Mouse (Mus musculus): ENCODE measurements at regions not wholly inside any gene's neighbourhood (a gene's known extent, or its start where the extent isn't known, plus 50 kb on each side); places are given as distances from the start of the nearest gene placed in this dataset.

DNA sequence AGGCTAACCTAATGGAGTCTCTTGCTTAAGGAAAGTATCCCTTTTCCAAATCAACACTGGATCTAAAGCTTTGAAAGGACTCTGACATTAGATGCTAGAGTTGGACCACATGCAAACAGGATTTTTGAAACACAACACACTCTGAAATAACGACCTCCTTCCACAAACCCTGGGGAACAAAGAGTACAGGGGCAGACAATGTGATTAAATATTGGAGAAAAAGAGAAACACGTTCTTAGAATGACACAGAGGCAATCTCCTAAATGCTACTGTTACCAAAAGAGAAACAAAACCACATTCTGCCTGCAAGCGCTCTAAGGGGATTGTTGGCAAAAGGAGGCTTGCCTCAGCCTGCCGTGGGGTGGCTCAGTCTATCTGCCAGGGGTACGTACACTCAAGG is 1422.0 kb downstream of the Gsdmc2 start:
- no peak for DNase-seq (ENCODE audit: low spot score in 2 of 2)

DNA sequence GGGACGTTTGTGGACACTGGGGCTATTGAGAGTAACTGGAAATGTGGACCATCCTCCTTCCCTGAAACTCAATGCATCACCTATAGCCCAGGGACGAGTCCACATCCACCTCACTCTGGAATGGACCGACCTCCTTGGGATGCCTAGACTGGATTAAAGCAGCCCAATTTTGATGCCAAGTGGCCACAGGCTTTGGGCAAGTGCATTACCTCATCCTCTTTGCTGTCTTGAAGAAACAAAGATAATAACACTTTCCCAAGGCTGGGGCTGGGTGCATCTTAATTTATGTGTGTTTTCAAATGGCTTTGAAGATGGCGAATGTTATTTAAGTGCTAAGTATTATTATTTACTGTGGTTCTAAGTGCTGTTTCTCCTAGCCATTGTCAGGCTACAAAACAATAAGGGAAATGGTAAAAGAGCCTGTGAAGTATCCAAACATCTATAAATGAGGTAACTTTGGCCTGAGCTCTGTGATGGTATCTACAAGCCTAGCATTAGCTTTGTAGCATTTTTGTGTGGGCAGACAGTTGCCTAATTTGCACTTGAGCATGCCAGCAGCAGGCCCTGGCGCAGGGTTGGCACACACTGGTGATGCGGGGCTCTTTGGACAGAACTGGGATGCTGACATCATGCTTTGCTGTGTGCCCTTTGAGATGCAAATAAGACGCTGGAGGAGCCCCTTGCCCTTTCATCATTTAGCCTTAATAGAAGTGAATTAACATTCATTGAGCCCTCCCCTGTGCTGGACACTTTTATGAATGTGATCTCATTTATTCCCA is 1423.7 kb downstream of the Gsdmc2 start:
- DNase-seq (ENCODE audit: low spot score in 2 of 2), result no peak

DNA sequence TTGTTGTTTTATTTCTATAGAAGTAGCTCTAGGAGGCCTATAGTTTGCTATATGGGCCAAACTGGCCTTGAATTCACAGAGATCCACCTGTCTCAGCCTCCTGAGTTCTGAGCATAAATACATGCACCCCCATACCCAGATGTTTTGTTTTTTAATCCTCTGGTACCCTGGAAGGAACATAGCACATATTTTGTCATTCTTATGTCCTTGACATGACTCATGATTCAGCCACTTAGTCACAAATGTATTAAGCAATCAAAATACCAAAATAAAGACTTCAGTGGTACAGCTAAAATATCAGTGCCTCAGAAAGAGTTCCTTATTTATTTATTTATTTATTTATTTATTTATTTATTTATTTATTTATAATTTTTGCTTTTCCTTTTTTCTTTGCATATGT is 1428.3 kb downstream of the Gsdmc2 start:
- no peak for DNase-seq (ENCODE audit: low spot score in 2 of 2)

DNA sequence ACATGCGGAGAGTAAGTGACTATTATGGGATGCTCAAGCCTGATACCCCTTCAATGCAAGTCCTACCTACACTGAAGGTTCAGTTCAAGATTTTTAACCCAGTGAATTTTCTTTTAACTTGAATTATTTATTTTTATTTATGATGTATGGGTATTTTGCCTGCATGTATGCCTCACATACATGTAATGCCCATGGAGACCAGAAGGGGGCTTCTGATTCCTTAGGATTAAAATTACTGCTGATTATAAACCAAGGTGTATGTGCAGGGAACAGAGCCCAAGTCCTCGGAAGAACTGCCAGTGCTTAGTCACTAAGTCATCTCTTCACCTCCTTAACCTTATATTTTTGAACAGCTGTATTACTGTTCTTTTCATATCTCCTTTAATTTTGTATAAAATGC is 1431.3 kb downstream of the Gsdmc2 start:
- no peak for DNase-seq (ENCODE audit: low spot score in 2 of 2)

DNA sequence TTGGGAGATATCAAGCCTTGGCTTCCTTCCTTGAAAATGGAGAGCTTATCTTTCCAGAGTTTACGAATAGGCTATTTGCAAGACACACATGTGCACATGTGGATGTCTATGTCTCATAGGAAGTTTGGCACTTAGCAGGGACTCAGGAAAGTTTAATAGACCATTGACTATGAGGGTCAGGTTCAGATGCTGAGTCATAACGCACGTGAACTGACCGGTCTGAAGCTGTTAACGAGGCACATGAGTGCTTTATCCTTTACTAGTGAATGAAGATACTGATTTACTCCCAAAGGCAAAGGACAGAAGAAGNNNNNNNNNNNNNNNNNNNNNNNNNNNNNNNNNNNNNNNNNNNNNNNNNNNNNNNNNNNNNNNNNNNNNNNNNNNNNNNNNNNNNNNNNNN is 1442.8 kb downstream of the Gsdmc2 start:
- DNase-seq (ENCODE audit: low spot score in 2 of 2), result no peak

DNA sequence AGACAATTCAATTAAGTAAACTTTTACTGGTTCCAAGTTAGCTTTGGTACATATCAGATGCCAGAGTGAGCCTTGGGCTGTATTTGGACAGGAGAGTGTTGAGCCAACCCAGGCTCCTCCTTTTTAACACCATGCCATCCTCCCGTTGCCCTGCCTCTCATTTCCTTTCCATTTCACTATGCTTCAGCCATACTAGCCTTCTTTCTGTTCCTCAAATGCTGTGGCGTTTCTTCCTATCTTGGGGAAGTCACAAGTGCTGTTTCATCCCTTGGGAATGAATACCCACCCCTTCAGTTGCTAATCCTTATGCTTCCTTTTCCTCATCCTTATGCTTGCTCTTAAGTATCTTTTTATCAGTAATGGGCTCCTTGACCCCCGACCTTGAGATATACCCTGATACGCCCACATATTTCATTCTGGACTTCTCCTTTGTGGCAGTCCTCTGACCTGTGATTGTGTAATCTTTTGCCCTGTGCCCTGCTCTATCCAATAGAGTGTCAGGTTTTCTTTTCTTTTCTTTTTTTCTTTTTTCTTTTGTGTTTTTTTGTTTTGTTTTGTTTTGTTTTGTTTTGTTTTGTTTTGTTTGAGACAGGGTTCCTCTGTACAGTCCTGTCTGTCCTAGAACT is 1443.9 kb downstream of the Gsdmc2 start:
- no peak for DNase-seq (ENCODE audit: low spot score in 2 of 2)

DNA sequence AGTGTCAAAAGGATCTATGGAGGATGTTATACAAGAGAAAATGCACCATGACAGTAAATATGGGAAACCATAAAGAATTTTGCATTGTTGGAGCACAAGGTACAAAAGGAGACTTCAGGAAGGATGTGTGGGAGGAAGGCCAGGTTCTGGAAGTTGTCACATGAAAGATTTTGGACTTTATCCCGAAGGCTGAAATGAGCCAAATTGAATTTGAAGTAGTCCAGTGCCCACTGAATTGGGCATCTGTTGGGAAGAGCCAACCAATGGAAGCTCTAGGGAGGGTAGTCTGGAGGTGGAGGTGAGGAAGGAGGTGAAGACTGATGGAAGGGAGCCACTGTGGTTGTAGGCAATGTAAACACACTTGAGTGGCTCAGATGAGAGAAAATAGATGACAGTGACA is 1445.6 kb downstream of the Gsdmc2 start:
- DNase-seq (ENCODE audit: low spot score in 2 of 2), result no peak

DNA sequence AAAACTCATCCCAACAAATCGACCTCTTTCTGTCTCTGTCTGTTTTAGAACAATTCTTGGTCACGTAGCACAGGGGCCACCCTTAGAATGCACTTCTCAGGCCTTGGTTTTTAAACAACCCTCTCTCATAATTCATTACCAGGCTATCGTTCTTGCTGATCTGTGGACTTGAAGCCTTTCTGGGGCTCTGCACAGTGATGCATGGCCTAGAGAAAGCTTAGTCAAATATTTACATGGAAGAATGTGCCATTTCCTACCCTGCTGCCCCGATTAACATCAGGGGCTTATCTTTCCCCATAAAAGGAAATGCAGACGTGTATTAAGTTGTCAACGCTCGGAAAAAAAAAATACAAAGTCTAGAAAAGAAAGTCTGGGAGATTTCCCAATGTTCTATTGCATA is 1448.0 kb downstream of the Gsdmc2 start:
- DNase-seq (ENCODE audit: low spot score in 2 of 2), result peak in 1 of 2 experiments; percentile 11

DNA sequence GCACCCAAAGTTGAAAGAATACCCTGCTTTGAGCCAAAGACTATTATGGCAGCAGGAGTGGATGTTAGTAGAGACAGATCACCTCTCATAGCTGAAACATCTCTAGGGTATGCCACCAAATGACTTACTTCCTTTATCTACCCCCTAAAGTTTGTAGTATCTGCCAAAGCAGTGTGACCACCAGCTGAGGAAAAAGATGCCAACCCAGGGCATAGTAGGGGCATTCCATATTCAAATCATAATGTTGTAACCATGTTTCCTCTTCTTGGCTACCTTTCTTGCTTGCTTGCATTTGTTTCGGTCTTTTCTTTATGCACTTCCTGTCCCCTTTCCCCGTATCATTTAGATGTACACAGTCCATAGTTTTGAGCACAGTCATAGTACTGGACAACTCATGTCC is 1449.6 kb downstream of the Gsdmc2 start:
- no peak for DNase-seq (ENCODE audit: low spot score in 2 of 2)

DNA sequence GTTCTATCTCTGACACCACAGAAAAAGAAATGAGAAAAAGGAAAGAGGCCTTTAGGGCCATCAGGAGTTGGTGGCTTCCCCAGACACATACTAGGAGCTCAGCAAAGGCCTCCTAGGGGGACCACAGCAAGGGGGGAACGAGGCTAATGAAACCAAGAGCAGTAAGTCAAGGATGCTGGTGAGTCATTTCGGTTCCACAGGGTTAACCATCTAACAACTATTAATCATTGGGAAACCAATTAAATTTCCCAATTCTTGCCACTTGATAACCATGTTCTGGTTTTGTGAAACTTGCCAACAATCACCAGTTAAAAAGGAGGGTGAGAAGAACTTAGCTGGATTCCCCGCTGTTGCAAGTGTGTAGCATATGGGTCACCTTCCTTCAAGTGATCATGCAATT is 1451.6 kb downstream of the Gsdmc2 start:
- DNase-seq (ENCODE audit: low spot score in 2 of 2), result no peak

DNA sequence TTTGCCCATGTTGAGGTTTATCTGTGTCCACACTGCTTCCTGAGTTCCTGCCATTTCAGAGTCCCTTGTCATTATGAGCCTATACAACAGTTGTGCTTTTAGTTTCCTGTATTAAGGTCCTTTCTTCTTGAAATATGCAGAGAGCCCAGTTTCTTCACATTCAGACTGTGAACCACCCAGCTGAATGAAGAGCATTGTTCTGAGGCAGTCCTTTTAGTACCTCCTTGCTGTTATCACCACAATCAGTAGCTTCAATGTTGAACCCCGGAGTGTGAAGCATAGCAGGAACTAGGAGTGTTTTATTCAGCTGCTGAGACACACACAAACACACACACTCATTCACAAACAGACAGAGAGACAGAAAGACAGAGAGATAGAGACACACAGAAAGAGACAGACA is 1452.1 kb downstream of the Gsdmc2 start:
- DNase-seq (ENCODE audit: low spot score in 2 of 2), result no peak

DNA sequence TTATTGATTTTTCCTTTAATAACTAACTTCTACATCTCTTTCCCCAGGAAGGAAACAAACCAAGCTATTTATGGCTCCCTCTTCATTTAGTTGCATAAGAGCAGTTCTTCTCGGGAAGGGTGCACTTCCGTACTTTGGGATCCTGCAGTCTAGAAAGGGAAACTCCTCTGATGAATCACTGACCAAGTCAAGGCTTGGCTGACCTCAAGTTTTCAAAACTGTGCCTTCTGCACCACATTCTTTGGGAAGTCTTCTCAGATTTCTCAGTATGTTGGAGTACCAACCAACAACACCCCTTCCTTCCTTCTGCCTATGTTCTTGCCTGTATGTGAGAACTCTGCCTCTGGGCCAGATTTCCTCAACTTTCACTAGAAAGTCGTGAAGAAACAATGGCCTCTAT is 1452.6 kb downstream of the Gsdmc2 start:
- DNase-seq (ENCODE audit: low spot score in 2 of 2), result no peak

DNA sequence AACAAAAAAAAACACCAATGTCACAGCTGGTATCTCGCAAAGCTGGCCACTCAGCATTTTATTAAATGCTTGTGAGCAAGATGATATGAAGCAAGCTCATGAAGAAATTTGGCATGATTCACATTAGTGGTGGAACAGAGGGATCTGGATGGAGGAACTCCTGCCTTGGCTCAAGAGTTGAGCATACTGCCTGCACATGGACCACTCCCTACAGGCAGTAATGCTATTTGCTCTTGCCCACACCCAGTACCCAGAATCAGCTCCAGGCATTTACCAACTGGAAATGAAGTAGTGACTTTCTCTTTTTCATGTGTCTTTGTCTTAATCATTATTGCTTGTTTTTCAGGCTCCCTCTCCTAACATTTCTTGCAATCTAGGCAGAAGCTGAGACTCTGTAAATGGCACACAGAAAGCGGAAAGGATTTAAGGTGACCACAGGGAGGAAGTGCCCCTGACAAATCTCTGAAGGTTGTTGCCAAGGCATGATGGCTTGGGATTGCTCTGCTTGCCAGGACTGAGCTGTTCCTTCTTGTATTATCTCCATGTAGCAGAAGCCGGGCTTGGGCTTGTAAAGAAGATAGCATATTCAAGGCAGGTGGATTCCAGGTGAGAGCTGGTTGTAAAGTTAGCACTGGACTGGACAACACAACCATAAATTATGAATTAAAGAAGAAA is 1455.4 kb downstream of the Gsdmc2 start:
- DNase-seq (ENCODE audit: low spot score in 2 of 2), result no peak

DNA sequence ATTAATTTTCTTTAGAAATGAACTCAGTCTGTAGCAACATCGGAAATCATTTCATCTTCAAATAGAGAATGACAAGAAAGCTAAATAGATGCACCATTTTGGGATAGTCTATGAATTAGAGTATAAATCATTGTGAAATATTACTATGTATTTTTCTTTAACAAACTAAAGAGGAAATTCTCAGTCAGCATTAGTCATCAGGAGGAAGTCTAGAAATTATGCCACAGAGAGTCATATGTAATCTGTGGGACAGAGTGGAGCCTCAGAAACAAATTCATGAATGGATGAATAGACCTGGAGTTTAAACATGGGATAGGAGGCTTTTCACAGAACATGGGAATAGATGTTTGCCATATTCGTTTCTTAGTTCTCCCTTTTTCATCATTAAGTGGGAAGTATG is 1459.4 kb upstream of the A1bg start:
- no peak for DNase-seq (ENCODE audit: low spot score in 2 of 2)

DNA sequence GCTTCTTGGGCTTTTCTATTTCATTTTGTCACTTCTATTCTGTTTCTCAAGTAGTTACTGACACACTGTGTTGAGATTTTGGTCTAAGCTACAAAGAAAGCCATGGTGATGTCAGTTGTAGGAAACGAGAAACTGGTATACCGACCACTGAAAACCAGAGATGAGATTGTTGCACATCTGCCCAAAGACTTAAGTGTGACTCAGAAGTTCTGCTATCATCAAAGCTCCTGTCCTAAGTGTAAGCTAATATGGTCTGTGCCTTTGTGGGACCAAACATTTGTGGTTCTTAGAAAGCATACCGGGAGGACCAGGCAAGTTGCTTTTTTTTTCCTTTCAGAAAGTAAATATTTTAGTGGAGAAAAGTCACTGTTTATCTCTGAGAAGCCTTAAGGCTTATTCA is 1451.8 kb upstream of the A1bg start:
- no peak for DNase-seq (ENCODE audit: low spot score in 2 of 2)

DNA sequence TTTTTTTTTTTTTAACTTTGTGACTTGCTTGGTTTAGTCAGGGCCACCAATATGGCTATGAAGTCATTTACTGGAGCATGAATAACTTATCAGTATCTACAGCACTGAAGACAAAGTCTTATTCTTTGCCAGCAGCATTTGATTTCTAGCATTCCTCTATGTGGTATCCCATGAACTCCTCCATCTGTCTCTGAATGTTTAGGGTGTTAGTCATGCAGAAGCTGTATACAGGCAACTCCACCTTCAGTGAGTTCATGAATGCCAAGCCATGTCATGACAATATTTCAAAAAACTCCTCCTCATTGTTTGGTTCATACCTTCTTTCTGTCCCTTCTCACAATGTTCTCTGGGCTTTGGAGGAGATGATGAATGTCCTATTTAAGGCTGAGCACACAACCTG is 1438.4 kb upstream of the A1bg start:
- no peak for DNase-seq (ENCODE audit: low spot score in 2 of 2)

DNA sequence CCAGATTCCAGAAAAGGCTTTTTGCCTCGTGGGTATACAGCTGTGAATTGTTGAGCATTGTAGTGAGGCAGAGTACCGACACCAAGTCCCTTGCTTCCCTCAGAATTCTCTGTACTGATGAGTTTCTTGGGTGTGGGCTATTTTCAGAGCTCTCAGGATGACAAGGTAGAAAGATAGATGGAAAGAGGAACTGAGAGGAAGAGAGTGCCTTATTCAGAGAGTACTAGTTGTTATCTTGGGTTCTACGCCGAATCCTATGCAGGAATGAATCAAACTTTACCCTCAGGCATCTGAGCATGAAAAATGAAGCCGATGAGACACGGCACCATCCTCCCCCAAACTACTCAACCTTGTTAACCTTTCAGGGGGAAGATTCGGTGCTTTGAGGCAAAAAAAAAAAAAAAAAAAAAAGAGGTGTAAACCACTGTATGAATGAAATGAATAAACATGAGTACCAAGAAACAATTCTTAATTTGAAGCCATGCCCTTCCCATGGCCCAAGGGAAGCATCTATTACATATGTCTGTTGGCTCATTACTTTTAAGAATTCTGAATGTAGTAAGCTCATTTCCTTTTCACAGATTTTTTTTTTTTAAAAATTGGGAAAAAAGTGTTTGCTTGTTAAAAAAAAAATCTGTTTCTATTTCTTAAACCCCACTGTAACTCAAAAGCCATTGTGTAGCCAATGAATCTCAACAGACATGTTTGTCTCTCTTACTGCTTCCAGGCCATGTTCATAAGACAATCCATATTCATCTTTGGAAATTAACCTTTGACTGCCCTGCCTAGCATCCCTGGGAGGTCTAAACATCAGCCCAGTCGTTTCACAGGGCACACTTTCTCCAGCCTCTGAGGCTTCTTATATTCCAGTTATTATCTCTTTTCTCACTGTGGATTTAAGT is 1435.8 kb upstream of the A1bg start:
- DNase-seq (ENCODE audit: low spot score in 2 of 2), result no peak

DNA sequence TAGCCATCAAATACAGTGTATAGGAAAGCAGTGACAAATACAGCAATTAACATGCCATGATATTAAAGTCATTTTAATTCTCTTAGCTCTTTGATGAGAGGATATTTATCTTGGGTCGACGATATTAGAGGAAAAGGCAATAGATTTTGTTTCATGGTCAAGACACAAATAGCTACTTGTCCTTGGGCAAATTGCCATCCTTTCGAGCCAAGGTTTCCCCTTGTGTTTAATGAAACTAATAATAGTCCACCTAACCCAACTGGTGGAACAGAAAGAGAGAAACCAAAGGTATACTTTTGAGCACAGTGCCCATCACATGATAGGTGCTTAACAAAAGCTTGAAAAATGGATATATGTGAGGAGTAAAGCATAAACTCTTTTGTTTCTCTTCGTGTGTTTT is 1431.0 kb upstream of the A1bg start:
- DNase-seq (ENCODE audit: low spot score in 2 of 2), result no peak

DNA sequence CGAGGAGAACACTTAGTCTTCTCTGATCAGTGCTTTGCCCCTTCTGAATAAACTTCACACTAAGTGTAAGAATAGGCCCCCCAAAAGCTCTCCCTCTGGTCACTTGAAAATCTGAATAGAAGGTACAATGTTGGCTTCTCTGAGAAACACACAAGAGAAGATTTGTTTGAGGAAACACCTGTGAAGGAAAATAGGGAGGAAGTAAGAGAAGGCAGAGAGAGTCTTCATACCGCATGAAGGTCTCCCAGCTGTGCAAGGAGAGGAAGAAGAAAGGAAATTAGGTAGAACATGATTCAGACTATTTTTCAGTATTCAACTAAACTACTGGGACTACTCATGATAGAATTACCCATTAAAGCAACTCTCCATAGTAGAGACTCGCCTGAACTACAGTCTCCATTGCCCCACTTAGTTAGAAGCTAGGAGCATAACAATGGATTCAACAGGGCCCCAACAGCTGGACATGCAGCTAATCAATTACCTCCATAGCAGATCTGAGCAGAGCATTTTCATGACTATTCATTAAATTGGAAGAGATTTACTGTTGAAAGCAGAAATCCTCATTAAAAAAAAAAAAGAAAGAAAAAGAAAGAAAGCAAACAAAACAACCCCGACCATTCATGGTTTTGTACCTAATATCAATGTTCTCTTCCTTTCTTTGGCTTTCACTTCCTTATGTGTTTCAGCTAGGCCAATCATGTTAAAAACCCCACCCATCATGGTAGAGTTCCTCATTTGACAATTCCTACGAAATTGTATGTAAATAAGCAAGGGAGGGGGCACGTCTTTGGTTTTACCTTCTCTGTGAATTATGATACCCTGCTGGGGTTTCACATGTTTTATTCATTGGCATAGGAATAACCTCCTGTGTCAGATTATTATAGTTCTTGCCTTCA is 1428.3 kb upstream of the A1bg start:
- no peak for DNase-seq (ENCODE audit: low spot score in 2 of 2)

DNA sequence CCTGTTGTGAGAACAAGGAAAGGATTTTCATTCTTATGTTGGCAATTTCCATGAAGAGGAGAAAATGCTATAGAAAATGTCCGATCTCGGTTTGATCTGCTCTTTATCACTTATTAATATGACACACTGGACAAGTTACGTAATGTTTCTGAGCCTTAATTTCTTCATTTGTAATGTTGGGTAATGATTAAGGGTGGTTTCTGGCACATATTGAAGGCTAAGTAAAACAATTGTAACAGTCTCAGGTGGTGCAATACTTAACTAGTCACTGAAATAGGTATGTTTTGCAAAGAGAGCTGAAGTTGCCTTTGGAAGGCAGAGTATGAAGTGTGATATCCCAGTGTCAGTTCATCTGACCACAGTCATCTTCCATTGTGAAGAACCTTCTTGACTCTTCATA is 1427.2 kb upstream of the A1bg start:
- no peak for DNase-seq (ENCODE audit: low spot score in 2 of 2)

DNA sequence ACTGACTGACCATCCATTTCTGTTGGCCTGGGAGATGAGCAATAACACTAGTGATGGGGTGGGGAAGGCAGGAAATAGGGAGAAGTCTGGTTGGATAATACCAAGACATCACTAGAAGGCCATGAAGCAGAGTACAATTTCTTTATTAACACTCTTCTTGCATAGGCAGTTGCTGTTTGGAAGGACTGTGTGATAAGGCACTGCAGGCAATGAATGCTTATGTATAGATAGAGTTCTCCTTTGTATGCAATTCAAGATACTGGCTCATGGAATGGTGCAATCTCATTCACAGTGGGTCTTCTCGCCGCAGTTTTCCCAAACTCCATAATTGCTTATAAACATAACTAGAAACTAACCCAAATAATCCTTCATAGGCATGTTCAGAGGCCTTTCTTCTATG is 1426.1 kb upstream of the A1bg start:
- DNase-seq (ENCODE audit: low spot score in 2 of 2), result no peak
